Mouse (Mus musculus): ENCODE data around the gene Ocm. TPM values are rescaled to one million over a fixed set of nuclear protein-coding genes. Genes with fewer than 3 reads are reported as not detected.

Ocm gene
- polyA plus RNA-seq, 1 experiment from 2014 or later, result 0.23 TPM

GRCm38 (mm10) chr5:144039886-144040285 lies 13.4 kb upstream of the Ocm start:
- 92% methylated on average over 5 of the region's 5 CpGs for WGBS
- H3K4me1 ChIP-seq (replicated peaks; ENCODE audit: control insufficient read depth, insufficient read depth), result no peaks in the 10 kb centered on the region
- H3K9ac ChIP-seq (ENCODE audit: low read length), result no peak overlapping the region
- H3K4me2 ChIP-seq (replicated peaks; ENCODE audit: low read depth), result no peak overlapping the region
- DNase-seq (ENCODE audit: low spot score) (no peak), ATAC-seq (ENCODE audit: low FRiP score, low TSS enrichment) (no peak)
- no peak overlapping the region for H3K4me3 ChIP-seq (ENCODE audit: low read depth, low read length)
- H3K36me3 ChIP-seq (ENCODE audit: control insufficient read depth, insufficient read depth, low read length), result no peaks in the 10 kb centered on the region
- no peak for TF ChIP-seq EP300 (optimal IDR thresholded peaks at IDR 0.05)
- TF ChIP-seq CTCF (IDR thresholded peaks at IDR 0.05; ENCODE audit: low read depth), result no peak
- H3K9me3 ChIP-seq (ENCODE audit: control insufficient read depth, low read length), result no peaks in the 10 kb centered on the region
- H3K27ac ChIP-seq (replicated peaks), result no peak overlapping the region
- H3K27me3 ChIP-seq (ENCODE audit: control insufficient read depth, insufficient read depth, low read length), result no peaks in the 10 kb centered on the region

DNA sequence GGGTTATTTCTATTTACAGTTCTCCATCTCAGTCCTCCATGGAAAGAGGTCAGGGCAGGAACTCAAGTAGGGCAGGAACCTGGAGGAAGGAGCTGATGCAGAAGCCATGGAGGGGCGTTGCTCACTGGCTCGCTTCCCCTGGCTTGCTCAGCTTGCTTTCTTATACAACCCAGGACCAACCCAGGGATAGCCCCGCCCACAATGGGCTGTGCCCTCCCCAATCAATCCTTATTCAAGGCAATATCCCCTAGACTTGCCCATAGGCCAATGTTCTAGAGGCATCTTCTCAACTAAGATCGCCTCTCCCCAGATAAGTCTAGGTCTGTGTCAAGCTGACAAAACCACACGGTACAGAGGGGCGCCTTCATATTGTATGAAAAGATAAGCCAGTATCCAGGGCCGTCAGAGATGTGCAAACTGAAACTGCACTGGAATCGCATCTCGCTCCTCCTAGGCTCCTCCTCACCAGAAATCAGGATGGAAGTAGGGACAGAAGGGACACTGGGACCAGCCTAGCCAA lies 12.7 kb upstream of the Ocm start:
- ATAC-seq (ENCODE audit: low FRiP score, low TSS enrichment), result no peak
- no peak for TF ChIP-seq EP300 (optimal IDR thresholded peaks at IDR 0.05)
- no peak for TF ChIP-seq CTCF (IDR thresholded peaks at IDR 0.05; ENCODE audit: low read depth)
- no peaks in the 10 kb centered on the region for H3K36me3 ChIP-seq (ENCODE audit: control insufficient read depth, insufficient read depth, low read length)
- no peaks in the 10 kb centered on the region for H3K9me3 ChIP-seq (ENCODE audit: control insufficient read depth, low read length)
- H3K27ac ChIP-seq (replicated peaks), result no peak overlapping the region
- no peaks in the 10 kb centered on the region for H3K27me3 ChIP-seq (ENCODE audit: control insufficient read depth, insufficient read depth, low read length)
- DNase-seq (ENCODE audit: low spot score), result no peak
- no peaks in the 10 kb centered on the region for H3K4me1 ChIP-seq (replicated peaks; ENCODE audit: control insufficient read depth, insufficient read depth)
- H3K4me3 ChIP-seq (ENCODE audit: low read depth, low read length), result no peak overlapping the region
- H3K9ac ChIP-seq (ENCODE audit: low read length), result no peak overlapping the region
- 79% methylated on average over 9 of the region's 9 CpGs for WGBS
- H3K4me2 ChIP-seq (replicated peaks; ENCODE audit: low read depth), result no peak overlapping the region

GRCm38 (mm10) chr5:144036952-144037351 lies 10.5 kb upstream of the Ocm start:
- TF ChIP-seq EP300 (optimal IDR thresholded peaks at IDR 0.05) (no peak), CTCF (IDR thresholded peaks at IDR 0.05; ENCODE audit: low read depth) (no peak)
- ATAC-seq (ENCODE audit: low FRiP score, low TSS enrichment), result no peak
- no peak overlapping the region for H3K9ac ChIP-seq (ENCODE audit: low read length)
- no peaks in the 10 kb centered on the region for H3K4me1 ChIP-seq (replicated peaks; ENCODE audit: control insufficient read depth, insufficient read depth)
- WGBS, result 54% methylated on average over 17 of the region's 17 CpGs
- no peaks in the 10 kb centered on the region for H3K9me3 ChIP-seq (ENCODE audit: control insufficient read depth, low read length)
- H3K4me3 ChIP-seq (ENCODE audit: low read depth, low read length), result no peak overlapping the region
- H3K27me3 ChIP-seq (ENCODE audit: control insufficient read depth, insufficient read depth, low read length), result no peaks in the 10 kb centered on the region
- H3K36me3 ChIP-seq (ENCODE audit: control insufficient read depth, insufficient read depth, low read length), result no peaks in the 10 kb centered on the region
- DNase-seq (ENCODE audit: low spot score), result no peak
- H3K27ac ChIP-seq (replicated peaks), result no peak overlapping the region
- H3K4me2 ChIP-seq (replicated peaks; ENCODE audit: low read depth), result no peak overlapping the region

DNA sequence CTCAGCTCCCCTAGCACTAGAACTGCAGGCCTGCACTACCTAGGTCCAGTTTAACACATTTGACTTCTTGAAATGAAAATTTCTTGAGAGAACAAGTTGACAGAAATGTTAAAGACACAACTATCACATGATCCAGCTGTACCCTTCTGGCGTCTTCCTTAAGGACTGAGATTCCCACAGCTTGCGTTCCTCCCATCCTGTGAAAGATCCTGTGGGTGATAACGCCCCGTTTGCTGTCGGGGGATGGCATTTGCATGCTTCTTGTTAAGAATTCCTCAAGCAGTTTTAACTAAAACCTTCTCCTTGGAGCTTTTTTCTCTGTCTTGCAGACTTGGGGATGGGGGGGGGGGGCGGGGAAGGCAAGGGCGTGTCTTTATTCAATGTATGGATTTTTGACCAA lies 8.1 kb upstream of the Ocm start:
- 62% methylated on average over 7 of the region's 7 CpGs for WGBS

GRCm38 (mm10) chr5:144032491-144032890 lies 6.0 kb upstream of the Ocm start:
- no peak overlapping the region for H3K4me3 ChIP-seq (ENCODE audit: low read depth, low read length)
- no peak overlapping the region for H3K9ac ChIP-seq (ENCODE audit: low read length)
- no peaks in the 10 kb centered on the region for H3K9me3 ChIP-seq (ENCODE audit: control insufficient read depth, low read length)
- WGBS, result 70% methylated on average over 7 of the region's 7 CpGs
- no peaks in the 10 kb centered on the region for H3K27me3 ChIP-seq (ENCODE audit: control insufficient read depth, insufficient read depth, low read length)
- no peak overlapping the region for H3K4me2 ChIP-seq (replicated peaks; ENCODE audit: low read depth)
- no peak overlapping the region for H3K27ac ChIP-seq (replicated peaks)
- TF ChIP-seq CTCF (IDR thresholded peaks at IDR 0.05; ENCODE audit: low read depth) (no peak), EP300 (optimal IDR thresholded peaks at IDR 0.05) (no peak)
- no peaks in the 10 kb centered on the region for H3K36me3 ChIP-seq (ENCODE audit: control insufficient read depth, insufficient read depth, low read length)
- DNase-seq (ENCODE audit: low spot score), result no peak
- ATAC-seq (ENCODE audit: low FRiP score, low TSS enrichment), result no peak
- H3K4me1 ChIP-seq (replicated peaks; ENCODE audit: control insufficient read depth, insufficient read depth), result no peaks in the 10 kb centered on the region

More for the DNA sequence above, 8.1 kb upstream of the Ocm start:
- DNase-seq (ENCODE audit: low spot score) (no peak), ATAC-seq (ENCODE audit: low FRiP score, low TSS enrichment) (no peak)
- Histone ChIP-seq H3K27me3 (ENCODE audit: control insufficient read depth, insufficient read depth, low read length) (no peaks in the 10 kb centered on the region), H3K9ac (ENCODE audit: low read length) (no peak overlapping the region), H3K9me3 (ENCODE audit: control insufficient read depth, low read length) (no peaks in the 10 kb centered on the region), H3K4me1 (replicated peaks; ENCODE audit: control insufficient read depth, insufficient read depth) (no peaks in the 10 kb centered on the region), H3K4me2 (replicated peaks; ENCODE audit: low read depth) (no peak overlapping the region), H3K36me3 (ENCODE audit: control insufficient read depth, insufficient read depth, low read length) (no peaks in the 10 kb centered on the region), H3K27ac (replicated peaks) (no peak overlapping the region), H3K4me3 (ENCODE audit: low read depth, low read length) (no peak overlapping the region)
- no peak for TF ChIP-seq EP300 (optimal IDR thresholded peaks at IDR 0.05)
- no peak for TF ChIP-seq CTCF (IDR thresholded peaks at IDR 0.05; ENCODE audit: low read depth)

- DNase-seq (ENCODE audit: low spot score) (no peak), ATAC-seq (ENCODE audit: low FRiP score, low TSS enrichment) (no peak)
- no peak overlapping the region for H3K4me3 ChIP-seq (ENCODE audit: low read depth, low read length)
- H3K36me3 ChIP-seq (ENCODE audit: control insufficient read depth, insufficient read depth, low read length), result peaks cover 8% of the 10 kb centered on the region; the same call in 1 of the 2 replicates
- 82% methylated on average over 9 of the region's 9 CpGs for whole genome bisulfite sequencing
- no peak for TF ChIP-seq EP300 (optimal IDR thresholded peaks at IDR 0.05)
- TF ChIP-seq CTCF (IDR thresholded peaks at IDR 0.05; ENCODE audit: low read depth), result no peak
- no peak overlapping the region for H3K9ac ChIP-seq (ENCODE audit: low read length)
- H3K9me3 ChIP-seq (ENCODE audit: control insufficient read depth, low read length), result no peaks in the 10 kb centered on the region
- no peaks in the 10 kb centered on the region for H3K27me3 ChIP-seq (ENCODE audit: control insufficient read depth, insufficient read depth, low read length)
- no peaks in the 10 kb centered on the region for H3K4me1 ChIP-seq (replicated peaks; ENCODE audit: control insufficient read depth, insufficient read depth)
- H3K4me2 ChIP-seq (replicated peaks; ENCODE audit: low read depth), result no peak overlapping the region
- H3K27ac ChIP-seq (replicated peaks), result no peak overlapping the region
Observed at GRCm38 (mm10) chr5:144015845-144016244, 10.6 kb downstream of the Ocm start.

Data from stomach, postnatal 0 days (tissue).